Mouse (Mus musculus) intestine, embryonic 14.5 days (tissue): Measurements from ENCODE around the gene 1700067K01Rik. TPM values are rescaled to one million over a fixed set of nuclear protein-coding genes. Genes with fewer than 3 reads are reported as not detected.
A peak's percentile ranks its signal among the peaks of the same experiment; 100 is the strongest.

Experiments used
- ATAC-seq: fragments of 200-750 bp; cut with Nextera tagmentation; replicated peaks from 2 replicates; pipeline ENCODE4 v1.8.0; 2017; ENCODE audit warnings: low read depth, moderate number of reproducible peaks, moderate TSS enrichment, moderate library complexity; ENCODE audit not compliant: low FRiP score, low TSS enrichment
- DNase-seq: peaks from one replicate; pipeline ENCODE4 v3.0.0-alpha.2; 2018; ENCODE audit warnings: low spot score
- H3K27ac ChIP-seq: fragments of 300-500 bp; sonication (generic); 2 replicates; pipeline ENCODE4 v1.5.1; 2014; ENCODE audit warnings: low read depth, mild to moderate bottlenecking, control low read depth
- H3K27me3 ChIP-seq: fragments of 300-500 bp; sonication (generic); replicated peaks from 2 replicates; pipeline ENCODE4 v1.6.1; 2014; ENCODE audit warnings: low read length, control low read depth; ENCODE audit not compliant: control insufficient read depth, insufficient read depth
- H3K36me3 ChIP-seq: fragments of 300-500 bp; sonication (generic); 2 replicates; pipeline ENCODE4 v1.6.1; 2014; ENCODE audit warnings: low read length, control low read depth; ENCODE audit not compliant: control insufficient read depth, insufficient read depth
- H3K4me1 ChIP-seq: fragments of 300-500 bp; sonication (generic); replicated peaks from 2 replicates; pipeline ENCODE4 v1.6.1; 2014; ENCODE audit warnings: low read length, control low read depth, mixed read lengths; ENCODE audit not compliant: control insufficient read depth, insufficient read depth
- H3K4me2 ChIP-seq: fragments of 300-500 bp; sonication (generic); 2 replicates; pipeline ENCODE4 v1.6.1; 2014; ENCODE audit warnings: low read length
- H3K4me3 ChIP-seq: fragments of 300-500 bp; sonication (generic); 2 replicates; pipeline ENCODE4 v1.5.1; 2014; ENCODE audit warnings: low read depth, low read length, control low read depth, mixed read lengths
- H3K9ac ChIP-seq: fragments of 300-500 bp; sonication (generic); 2 replicates; pipeline ENCODE4 v1.6.1; 2014; ENCODE audit warnings: mild to moderate bottlenecking, low read length
- H3K9me3 ChIP-seq: fragments of 300-500 bp; sonication (generic); 2 replicates; pipeline ENCODE4 v1.6.1; 2016; ENCODE audit warnings: low read length, control low read depth; ENCODE audit not compliant: control insufficient read depth
- WGBS: fragments of 180-500 bp; shearing (Covaris S2); extraction: QIAGEN DNeasy Blood & Tissue Kit; methylation state at CpG from one replicate; pipeline ENCODE4 v1.1.7; 2014; 5-methylcytosine and 5-hydroxymethylcytosine counted together
- polyA plus RNA-seq: library from polyadenylated mRNA; unstranded; fragments of >200 nt; fragmentation: Nextera tagmentation; extraction: Ambion mirVana; gene quantifications from 2 replicates; pipeline ENCODE4 v1.2.1, GENCODE M21; 2014

The 1700067K01Rik gene
- polyA plus RNA-seq, 1 experiment from 2014 or later, result 0.39 TPM

GRCm38 (mm10) chr8:84012499-84013165 is 11.3 kb downstream of the 1700067K01Rik start:
- H3K9me3 ChIP-seq, result no peaks in the 10 kb centered on the region; the same call in 1 of the 2 replicates
- ATAC-seq (0 out of 2 replicates have a peak, but pooled peaks have one; percentile 13), DNase-seq (peak; percentile 65)
- peaks cover 36% of the 10 kb centered on the region for H3K27me3 ChIP-seq
- WGBS, result 13% methylated on average over 35 of the region's 35 CpGs
- H3K9ac ChIP-seq, result no peak overlapping the region
- peaks cover 22% of the 10 kb centered on the region for H3K4me1 ChIP-seq
- H3K27ac ChIP-seq, result no peak overlapping the region
- no peaks in the 10 kb centered on the region for H3K36me3 ChIP-seq
- H3K4me3 ChIP-seq, result peak overlapping the region; percentile 36
- H3K4me2 ChIP-seq, result peak overlapping the region; percentile 74

GRCm38 (mm10) chr8:84015833-84016232 is 14.5 kb downstream of the 1700067K01Rik start:
- 89% methylated on average over 5 of the region's 5 CpGs for WGBS
- ATAC-seq, result no peak
- Histone ChIP-seq H3K4me3 (no peak overlapping the region), H3K4me2 (no peak overlapping the region), H3K4me1 (peaks cover 14% of the 10 kb centered on the region), H3K27ac (no peak overlapping the region), H3K9me3 (no peaks in the 10 kb centered on the region; the same call in 1 of the 2 replicates), H3K27me3 (peaks cover 27% of the 10 kb centered on the region), H3K9ac (no peak overlapping the region), H3K36me3 (no peaks in the 10 kb centered on the region)
- no peak for DNase-seq

- Histone ChIP-seq H3K9ac (no peak overlapping the region), H3K27me3 (no peaks in the 10 kb centered on the region), H3K9me3 (no peaks in the 10 kb centered on the region; the same call in 1 of the 2 replicates), H3K4me1 (peaks cover 18% of the 10 kb centered on the region), H3K27ac (no peak overlapping the region), H3K36me3 (no peaks in the 10 kb centered on the region), H3K4me3 (no peak overlapping the region), H3K4me2 (no peak overlapping the region)
- WGBS, result 66% methylated on average over 9 of the region's 9 CpGs
- ATAC-seq (no peak), DNase-seq (no peak)
Observed at GRCm38 (mm10) chr8:84019738-84020137, 18.4 kb downstream of the 1700067K01Rik start.

GRCm38 (mm10) chr8:84021096-84021495 is 19.8 kb downstream of the 1700067K01Rik start, which contains the start of gene Palm3:
TSS of gene Palm3 (plus strand) at chr8:84021471.
- 6% methylated on average over 18 of the region's 18 CpGs for WGBS
- H3K9ac ChIP-seq, result peak within 1 kb of the TSS; percentile 16; the same call in 1 of the 2 replicates

GRCm38 (mm10) chr8:84021569-84021968 is 20.3 kb downstream of the 1700067K01Rik start:
- H3K9ac ChIP-seq, result peak overlapping the region; percentile 16; the same call in 1 of the 2 replicates
- peak overlapping the region; percentile 40 for H3K4me2 ChIP-seq
- DNase-seq (no peak), ATAC-seq (no peak; the same call in 1 of the 2 replicates)
- H3K27ac ChIP-seq, result no peak overlapping the region
- H3K27me3 ChIP-seq, result peaks cover 9% of the 10 kb centered on the region; the same call in 1 of the 2 replicates
- peaks cover 31% of the 10 kb centered on the region for H3K4me1 ChIP-seq
- H3K36me3 ChIP-seq, result no peaks in the 10 kb centered on the region
- peak overlapping the region; percentile 25 for H3K4me3 ChIP-seq
- 36% methylated on average over 12 of the region's 12 CpGs for WGBS
- H3K9me3 ChIP-seq, result no peaks in the 10 kb centered on the region

More at GRCm38 (mm10) chr8:84021096-84021495, 19.8 kb downstream of the 1700067K01Rik start, which contains the start of gene Palm3:
- Histone ChIP-seq H3K9me3 (no peaks in the 10 kb centered on the region), H3K4me3 (peak within 1 kb of the TSS; percentile 25), H3K36me3 (no peaks in the 10 kb centered on the region), H3K27ac (no peak within 1 kb of the TSS), H3K27me3 (peaks cover 5% of the 10 kb centered on the region; the same call in 1 of the 2 replicates), H3K4me1 (peaks cover 27% of the 10 kb centered on the region), H3K4me2 (peak within 1 kb of the TSS; percentile 40)
- DNase-seq, result peak; percentile 77
- peak; percentile 57 for ATAC-seq

- 6% methylated on average over 5 of the region's 5 CpGs for WGBS
- H3K4me1 ChIP-seq, result peaks cover 33% of the 10 kb centered on the region
- 0 out of 2 replicates have a peak overlapping the region, but pooled peaks have one; percentile 22 for H3K27ac ChIP-seq
- H3K9ac ChIP-seq, result no peak overlapping the region
- no peaks in the 10 kb centered on the region for H3K36me3 ChIP-seq
- peaks cover 10% of the 10 kb centered on the region; the same call in 1 of the 2 replicates for H3K27me3 ChIP-seq
- no peaks in the 10 kb centered on the region for H3K9me3 ChIP-seq
- 0 out of 2 replicates have a peak overlapping the region, but pooled peaks have one; percentile 6 for H3K4me3 ChIP-seq
- H3K4me2 ChIP-seq, result peak overlapping the region; percentile 40
- no peak for DNase-seq
- ATAC-seq, result no peak; the same call in 1 of the 2 replicates
Observed at GRCm38 (mm10) chr8:84023085-84023484, 21.8 kb downstream of the 1700067K01Rik start.

GRCm38 (mm10) chr8:84023631-84024030 is 22.3 kb downstream of the 1700067K01Rik start:
- 0 out of 2 replicates have a peak, but pooled peaks have one; percentile 29 for ATAC-seq

GRCm38 (mm10) chr8:84024171-84024570 is 22.9 kb downstream of the 1700067K01Rik start:
- Histone ChIP-seq H3K27me3 (peaks cover 10% of the 10 kb centered on the region; the same call in 1 of the 2 replicates), H3K36me3 (no peaks in the 10 kb centered on the region), H3K4me3 (no peak overlapping the region), H3K27ac (no peak overlapping the region), H3K4me1 (peaks cover 33% of the 10 kb centered on the region), H3K9me3 (no peaks in the 10 kb centered on the region), H3K4me2 (peak overlapping the region; percentile 40; the same call in 1 of the 2 replicates), H3K9ac (no peak overlapping the region)
- no peak for ATAC-seq
- WGBS, result 19% methylated on average over 10 of the region's 10 CpGs
- DNase-seq, result peak; percentile 80

More at GRCm38 (mm10) chr8:84023631-84024030, 22.3 kb downstream of the 1700067K01Rik start:
- H3K4me1 ChIP-seq, result peaks cover 33% of the 10 kb centered on the region
- no peak for DNase-seq
- no peak overlapping the region for H3K27ac ChIP-seq
- peaks cover 10% of the 10 kb centered on the region; the same call in 1 of the 2 replicates for H3K27me3 ChIP-seq
- peak overlapping the region; percentile 40 for H3K4me2 ChIP-seq
- H3K9me3 ChIP-seq, result no peaks in the 10 kb centered on the region
- no peak overlapping the region for H3K4me3 ChIP-seq
- no peak overlapping the region for H3K9ac ChIP-seq
- WGBS, result 58% methylated on average over 1 of the region's 1 CpGs
- no peaks in the 10 kb centered on the region for H3K36me3 ChIP-seq
